Mouse (Mus musculus) layer of hippocampus, adult 2 months (tissue): ENCODE measurements at regions not wholly inside any gene's neighbourhood (a gene's known extent, or its start where the extent isn't known, plus 50 kb on each side); places are given as distances from the start of the nearest gene placed in this dataset.
"Not testable (repeated sequence)": the region's sequence is repeated elsewhere in the genome, so short reads cannot be mapped to it uniquely, and the experiment has no call there.

Source experiments
- DNase-seq, 2 experiments: peaks; one replicate each; pipeline ENCODE4 v3.0.0; 2022; ENCODE audit warnings: low spot score in 2 of 2
- H3K27ac ChIP-seq: fragments of 200-600 bp; 2 replicates; pipeline ENCODE4 v1.8.1; 2022
- H3K4me3 ChIP-seq: fragments of 200-600 bp; 2 replicates; pipeline ENCODE4 v1.8.1; 2022; ENCODE audit warnings: mild to moderate bottlenecking
- CTCF ChIP-seq: fragments of 200-600 bp; conservative IDR thresholded peaks from 2 replicates; pipeline ENCODE4 v1.8.1; 2022; ENCODE audit warnings: antibody characterized with exemption, mild to moderate bottlenecking, moderate library complexity

- TF ChIP-seq CTCF = no peak
- no peak for DNase-seq
- no peak overlapping the region for H3K27ac ChIP-seq
- H3K4me3 ChIP-seq = no peak overlapping the region
These were observed 207.3 kb upstream of the Htr1f start for GRCm38 (mm10) chr16:65312947-65313346.

- Histone ChIP-seq H3K27ac (no peak overlapping the region), H3K4me3 (no peak overlapping the region)
- no peak for TF ChIP-seq CTCF
- DNase-seq = no peak
These were observed 205.3 kb upstream of the Pou1f1 start for GRCm38 (mm10) chr16:65315052-65315451.

- TF ChIP-seq CTCF = no peak
- no peak for DNase-seq
- H3K4me3 ChIP-seq = no peak overlapping the region
- H3K27ac ChIP-seq = no peak overlapping the region
These were observed 187.9 kb upstream of the Pou1f1 start for GRCm38 (mm10) chr16:65332412-65332811.

GRCm38 (mm10) chr16:65339225-65339624, 181.1 kb upstream of the Pou1f1 start:
- no peak overlapping the region for H3K4me3 ChIP-seq
- DNase-seq = no peak
- no peak overlapping the region for H3K27ac ChIP-seq
- no peak for TF ChIP-seq CTCF

GRCm38 (mm10) chr16:65359881-65360280, 160.4 kb upstream of the Pou1f1 start:
- Histone ChIP-seq H3K27ac (no peak overlapping the region), H3K4me3 (no peak overlapping the region)
- no peak for TF ChIP-seq CTCF
- no peak for DNase-seq

GRCm38 (mm10) chr16:65369271-65369670, 151.0 kb upstream of the Pou1f1 start:
- no peak overlapping the region for H3K27ac ChIP-seq
- no peak for DNase-seq
- no peak for TF ChIP-seq CTCF
- H3K4me3 ChIP-seq = no peak overlapping the region

GRCm38 (mm10) chr16:65370939-65371338, 149.4 kb upstream of the Pou1f1 start:
- peak; percentile 80 for TF ChIP-seq CTCF
- DNase-seq = peak in 1 of 2 experiments; percentile 12
- no peak overlapping the region for H3K27ac ChIP-seq
- no peak overlapping the region for H3K4me3 ChIP-seq

- H3K27ac ChIP-seq = no peak overlapping the region
- no peak overlapping the region for H3K4me3 ChIP-seq
- TF ChIP-seq CTCF = no peak
- no peak for DNase-seq
These were observed 143.8 kb upstream of the Pou1f1 start for GRCm38 (mm10) chr16:65376553-65376952.

GRCm38 (mm10) chr16:65378276-65378675, 142.0 kb upstream of the Pou1f1 start:
- H3K4me3 ChIP-seq = no peak overlapping the region
- DNase-seq = no peak
- TF ChIP-seq CTCF = no peak

GRCm38 (mm10) chr16:65379939-65380338, 140.4 kb upstream of the Pou1f1 start:
- no peak for TF ChIP-seq CTCF
- peak in 1 of 2 experiments; percentile 17 for DNase-seq
- no peak overlapping the region for H3K27ac ChIP-seq
- no peak overlapping the region for H3K4me3 ChIP-seq

More at GRCm38 (mm10) chr16:65378276-65378675, 142.0 kb upstream of the Pou1f1 start:
- H3K27ac ChIP-seq = no peak overlapping the region

GRCm38 (mm10) chr16:65403926-65404648, 116.2 kb upstream of the Pou1f1 start:
- Histone ChIP-seq H3K27ac (no peak overlapping the region), H3K4me3 (no peak overlapping the region)
- TF ChIP-seq CTCF = no peak
- DNase-seq = no peak

- Histone ChIP-seq H3K27ac (no peak overlapping the region), H3K4me3 (no peak overlapping the region)
- TF ChIP-seq CTCF = no peak
- DNase-seq = no peak
These were observed 115.5 kb upstream of the Pou1f1 start for GRCm38 (mm10) chr16:65404816-65405215.

GRCm38 (mm10) chr16:65405824-65406556, 114.3 kb upstream of the Pou1f1 start:
- TF ChIP-seq CTCF = no peak
- no peak overlapping the region for H3K4me3 ChIP-seq
- no peak for DNase-seq
- no peak overlapping the region for H3K27ac ChIP-seq

- DNase-seq, H3K4me3 ChIP-seq, H3K27ac ChIP-seq: not testable (repeated sequence)
These were observed 88.3 kb upstream of the Pou1f1 start for GRCm38 (mm10) chr16:65432046-65432445.
